Mouse (Mus musculus) testis, adult 2 months (tissue): ENCODE measurements around the gene Moxd1. TPM values are rescaled to one million over a fixed set of nuclear protein-coding genes. Genes with fewer than 3 reads are reported as not detected.

ENCODE experiments used
- H3K27ac ChIP-seq: fragments of 200-500 bp; 2 replicates; pipeline ENCODE4 v1.5.1; 2012; ENCODE audit warnings: low read depth, low read length; ENCODE audit not compliant: control insufficient read depth, insufficient read depth
- H3K27me3 ChIP-seq: fragments of 200-500 bp; 2 replicates; pipeline ENCODE4 v1.6.1; 2012; ENCODE audit warnings: mild to moderate bottlenecking, low read length, moderate library complexity; ENCODE audit not compliant: control insufficient read depth, insufficient read depth
- H3K36me3 ChIP-seq: fragments of 200-500 bp; 2 replicates; pipeline ENCODE4 v1.6.1; 2012; ENCODE audit warnings: mild to moderate bottlenecking, low read length; ENCODE audit not compliant: control insufficient read depth, insufficient read depth
- H3K4me1 ChIP-seq: fragments of 200-500 bp; 2 replicates; pipeline ENCODE4 v1.6.1; 2012; ENCODE audit warnings: low read length; ENCODE audit not compliant: control insufficient read depth, insufficient read depth
- H3K4me3 ChIP-seq: fragments of 200-500 bp; 2 replicates; pipeline ENCODE4 v1.5.1; 2012; ENCODE audit warnings: low read depth, mild to moderate bottlenecking, low read length, moderate library complexity, mixed read lengths; ENCODE audit not compliant: control insufficient read depth
- CTCF ChIP-seq: fragments of 200-500 bp; IDR thresholded peaks from 2 replicates; pipeline ENCODE4 v1.5.1; 2012; ENCODE audit warnings: low read depth, mild to moderate bottlenecking, inconsistent platforms, low read length, moderate library complexity; ENCODE audit not compliant: control insufficient read depth, insufficient read depth, insufficient replicate concordance
- POLR2A ChIP-seq: fragments of 200-500 bp; IDR thresholded peaks from 2 replicates; pipeline ENCODE4 v1.6.1; 2012; ENCODE audit warnings: low read depth, mild to moderate bottlenecking, inconsistent platforms, low read length, moderate library complexity; ENCODE audit not compliant: control insufficient read depth
- polyA plus RNA-seq: library from polyadenylated mRNA; depleted of rRNA; stranded (reverse); fragments of >200 nt; gene quantifications from 2 replicates; pipeline ENCODE4 v1.2.3, GENCODE M21; 2012

The Moxd1 gene
- polyA plus RNA-seq, 1 experiment, result 0.61 TPM

DNA sequence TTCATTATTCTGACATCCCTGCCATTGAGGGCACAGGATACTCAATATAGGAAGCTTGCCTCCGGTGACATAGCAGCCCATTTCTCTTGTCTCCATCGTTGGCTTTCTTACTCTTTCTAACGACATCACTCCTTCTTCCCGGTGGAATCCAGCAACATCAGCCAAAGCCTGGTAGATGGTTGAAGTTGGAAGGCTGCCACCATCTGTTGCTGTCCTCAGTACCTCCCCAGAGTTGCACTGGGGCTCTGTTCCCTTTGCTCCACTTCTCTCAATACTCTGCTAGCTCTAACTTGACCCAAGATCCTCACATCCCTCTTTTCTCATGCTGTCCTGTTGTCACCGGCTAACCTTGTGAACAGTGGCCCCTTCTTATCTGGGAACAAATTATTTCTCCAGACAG is 2.4 kb upstream of the Moxd1 start:
- H3K27me3 ChIP-seq, result no peaks in the 10 kb centered on the region; the same call in 1 of the 2 replicates
- TF ChIP-seq POLR2A, result no peak
- TF ChIP-seq CTCF, result no peak

DNA sequence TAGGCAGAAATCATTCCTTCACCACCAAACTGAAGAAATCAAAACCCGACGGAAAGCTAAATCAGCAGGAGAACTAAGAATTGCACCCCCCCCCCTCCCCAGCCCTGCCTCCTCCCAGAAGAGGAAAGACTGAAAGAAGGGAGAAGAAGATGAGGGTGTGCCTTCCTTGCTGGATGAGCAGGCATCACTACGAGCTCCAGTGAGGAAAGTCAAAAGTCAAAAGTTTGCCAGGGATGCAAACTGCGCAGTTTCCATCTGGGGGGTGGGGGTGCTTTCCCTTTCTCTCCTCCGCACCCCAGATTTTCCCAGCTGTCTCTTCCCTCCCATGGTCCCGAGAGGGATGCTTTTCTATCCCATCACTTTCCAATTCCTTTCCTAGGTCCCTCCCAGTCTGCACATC is 406 bp upstream of the Moxd1 start:
- H3K4me1 ChIP-seq, result peaks cover 3% of the 10 kb centered on the region; the same call in 1 of the 2 replicates
- no peaks in the 10 kb centered on the region; the same call in 1 of the 2 replicates for H3K27me3 ChIP-seq

More for the DNA sequence above, 2.4 kb upstream of the Moxd1 start:
- H3K36me3 ChIP-seq, result no peaks in the 10 kb centered on the region
- H3K4me1 ChIP-seq, result peaks cover 7% of the 10 kb centered on the region
- no peak overlapping the region for H3K27ac ChIP-seq
- H3K4me3 ChIP-seq, result no peak overlapping the region

DNA sequence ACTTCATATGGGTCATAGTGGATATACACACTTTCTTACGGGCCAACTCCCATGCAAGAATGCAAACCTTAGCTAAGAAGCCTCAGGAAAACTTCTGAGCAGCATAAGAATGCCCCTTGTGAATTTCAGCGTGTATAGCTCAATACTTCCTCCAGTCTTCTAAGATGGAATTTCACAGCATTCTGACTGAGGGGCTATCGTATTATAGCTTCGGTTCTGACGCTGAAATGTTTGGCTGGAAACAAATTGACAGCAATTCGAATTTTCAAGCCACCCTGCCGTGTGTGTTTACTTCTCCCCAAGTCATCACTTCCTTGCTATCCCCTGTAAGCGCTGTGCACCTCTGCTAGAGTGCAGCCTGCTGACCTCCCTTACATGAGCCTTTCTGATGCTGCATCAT is 1.3 kb downstream of the Moxd1 start:
- no peaks in the 10 kb centered on the region for H3K36me3 ChIP-seq
- no peak overlapping the region for H3K27ac ChIP-seq
- no peaks in the 10 kb centered on the region; the same call in 1 of the 2 replicates for H3K27me3 ChIP-seq
- peaks cover 3% of the 10 kb centered on the region; the same call in 1 of the 2 replicates for H3K4me1 ChIP-seq
- no peak for TF ChIP-seq POLR2A
- TF ChIP-seq CTCF, result no peak
- H3K4me3 ChIP-seq, result no peak overlapping the region

More for the DNA sequence above, 406 bp upstream of the Moxd1 start:
- Histone ChIP-seq H3K36me3 (no peaks in the 10 kb centered on the region), H3K4me3 (no peak overlapping the region), H3K27ac (no peak overlapping the region)
- TF ChIP-seq POLR2A (no peak), CTCF (no peak)

DNA sequence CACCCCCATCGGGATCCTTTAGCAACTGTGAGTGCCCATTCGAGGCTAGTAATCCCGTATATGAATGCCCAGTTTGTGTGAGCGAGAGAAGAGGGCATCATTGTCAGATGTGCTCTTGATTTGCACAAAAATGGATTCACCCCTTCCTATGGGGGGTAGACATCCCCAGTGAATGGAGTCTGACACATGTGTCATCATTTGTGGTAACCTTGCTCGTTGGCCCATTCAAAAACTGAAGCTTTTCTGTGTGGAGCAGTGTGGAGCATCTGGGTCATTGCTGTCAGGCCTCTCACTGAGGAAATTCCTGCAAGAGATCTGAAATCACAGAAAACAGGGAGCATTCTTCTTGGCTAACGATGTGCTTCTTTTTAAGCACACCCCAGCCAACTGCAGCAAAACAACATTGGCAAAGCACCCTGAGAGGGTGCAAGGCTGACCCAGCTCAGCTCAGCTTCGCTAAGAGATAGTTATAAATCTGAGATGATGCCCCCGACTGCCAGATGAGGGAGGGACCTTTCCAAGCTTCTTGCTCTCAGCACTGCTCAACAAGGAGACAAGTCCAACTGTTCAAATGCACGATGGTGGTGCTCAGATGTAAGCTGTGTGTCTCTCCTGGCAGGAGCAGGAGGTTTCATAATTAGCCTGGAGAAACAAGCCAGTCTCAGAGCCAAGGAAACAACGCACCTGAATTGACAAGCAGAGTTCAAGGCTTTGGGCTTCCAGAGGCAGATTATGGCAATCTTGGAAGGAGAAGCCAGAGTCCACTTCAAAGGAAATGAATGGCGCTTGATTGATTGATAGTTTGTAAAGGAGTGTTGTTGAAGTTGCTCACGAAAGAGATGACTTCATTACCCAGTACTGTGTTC is 5.2 kb downstream of the Moxd1 start:
- Histone ChIP-seq H3K4me1 (peaks cover 3% of the 10 kb centered on the region; the same call in 1 of the 2 replicates), H3K27ac (no peak overlapping the region), H3K27me3 (no peaks in the 10 kb centered on the region; the same call in 1 of the 2 replicates), H3K36me3 (no peaks in the 10 kb centered on the region), H3K4me3 (no peak overlapping the region)
- TF ChIP-seq POLR2A (no peak), CTCF (no peak)

DNA sequence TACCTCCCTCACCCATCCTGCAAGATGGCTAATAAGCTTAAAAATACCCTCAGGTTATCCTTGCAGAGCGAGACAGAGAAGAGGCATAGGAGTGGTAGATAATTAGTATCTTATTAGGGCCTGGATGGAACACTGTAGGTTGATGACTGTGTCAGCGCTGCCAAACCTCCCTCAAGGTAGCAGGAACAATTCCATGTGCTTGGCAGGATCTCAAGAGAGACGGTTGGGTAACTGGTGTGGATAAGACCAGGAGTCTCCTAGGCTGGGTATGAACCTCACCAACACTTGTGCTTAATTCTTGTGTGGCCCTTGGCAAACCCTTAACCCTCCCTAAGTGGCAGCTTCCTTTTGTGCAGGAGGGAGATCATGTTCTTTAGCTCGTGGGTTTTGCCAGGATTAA is 9.0 kb downstream of the Moxd1 start:
- H3K4me3 ChIP-seq, result no peak overlapping the region
- no peaks in the 10 kb centered on the region for H3K36me3 ChIP-seq
- H3K27ac ChIP-seq, result no peak overlapping the region
- no peak for TF ChIP-seq POLR2A
- no peak for TF ChIP-seq CTCF
- H3K27me3 ChIP-seq, result no peaks in the 10 kb centered on the region
- no peaks in the 10 kb centered on the region for H3K4me1 ChIP-seq

- no peaks in the 10 kb centered on the region for H3K36me3 ChIP-seq
- H3K4me3 ChIP-seq, result no peak overlapping the region
- no peaks in the 10 kb centered on the region for H3K27me3 ChIP-seq
- no peak overlapping the region for H3K27ac ChIP-seq
- TF ChIP-seq CTCF (no peak), POLR2A (no peak)
- H3K4me1 ChIP-seq, result no peaks in the 10 kb centered on the region
These were observed 12.3 kb downstream of the Moxd1 start for GRCm38 (mm10) chr10:24235426-24236283.

GRCm38 (mm10) chr10:24246815-24247214 is 23.5 kb downstream of the Moxd1 start:
- Histone ChIP-seq H3K36me3 (no peaks in the 10 kb centered on the region), H3K27me3 (no peaks in the 10 kb centered on the region), H3K4me3 (no peak overlapping the region), H3K4me1 (no peaks in the 10 kb centered on the region), H3K27ac (no peak overlapping the region)
- no peak for TF ChIP-seq POLR2A
- no peak for TF ChIP-seq CTCF
